Mouse (Mus musculus) myocyte (in vitro differentiated cells): Measurements from ENCODE around the gene Aldh16a1.

Experiments used
- CEBPB ChIP-seq: IDR thresholded peaks from 2 replicates; pipeline ENCODE4 v1.6.1; 2011; ENCODE audit warnings: mild to moderate bottlenecking, moderate library complexity; ENCODE audit not compliant: poor library complexity, insufficient read depth, severe bottlenecking
- MAX ChIP-seq: IDR thresholded peaks from one replicate; pipeline ENCODE4 v1.6.1; 2011; ENCODE audit warnings: low read depth, mild to moderate bottlenecking, control low read depth
- MYOG ChIP-seq, 3 experiments: IDR thresholded peaks; one replicate each; pipeline ENCODE4 v1.6.1; 2011; ENCODE audit warnings: control low read depth in 2 of 3, low read depth in 2 of 3, mild to moderate bottlenecking in 2 of 3; ENCODE audit not compliant: insufficient read length in 2 of 3, control insufficient read depth in 1 of 3, insufficient read depth in 1 of 3
- POLR2A ChIP-seq: IDR thresholded peaks from one replicate; pipeline ENCODE4 v1.6.1; 2011; ENCODE audit warnings: low read depth, mild to moderate bottlenecking, control low read depth, moderate library complexity; ENCODE audit not compliant: insufficient read length
- SRF ChIP-seq: IDR thresholded peaks from one replicate; pipeline ENCODE4 v1.6.1; 2011; ENCODE audit warnings: low read depth; ENCODE audit not compliant: control insufficient read depth, insufficient read length
- TCF12 ChIP-seq: IDR thresholded peaks from one replicate; pipeline ENCODE4 v1.6.1; 2011; ENCODE audit warnings: mild to moderate bottlenecking, control low read depth; ENCODE audit not compliant: poor library complexity, insufficient read depth, severe bottlenecking
- USF1 ChIP-seq: IDR thresholded peaks from one replicate; pipeline ENCODE4 v1.6.1; 2011; ENCODE audit warnings: low read depth, mild to moderate bottlenecking, control low read depth, moderate library complexity

- no peak for TF ChIP-seq POLR2A
- TF ChIP-seq CEBPB, result no peak
- TF ChIP-seq MYOG (IDR thresholded peaks at IDR 0.05; ENCODE audit: control insufficient read depth in 1 of 3, insufficient read depth in 1 of 3, insufficient read length in 2 of 3, low read depth in 2 of 3), result no peak
- TF ChIP-seq SRF, result no peak
- no peak for TF ChIP-seq USF1
- TF ChIP-seq MAX, result no peak
- TF ChIP-seq TCF12, result no peak
Observed at GRCm38 (mm10) chr7:45126844-45127699, 27.3 kb downstream of the Aldh16a1 start.
